Mouse (Mus musculus) midbrain, embryonic 13.5 days (tissue): ENCODE data around the gene Pkd1l2. TPM values are rescaled to one million over a fixed set of nuclear protein-coding genes. Genes with fewer than 3 reads are reported as not detected.

Source experiments
- ATAC-seq: fragments of 200-750 bp; cut with Nextera tagmentation; 2 replicates; pipeline ENCODE4 v1.8.0; 2017; ENCODE audit warnings: mild to moderate bottlenecking, moderate TSS enrichment, moderate library complexity
- H3K27ac ChIP-seq: fragments of 300-500 bp; sonication (generic); 2 replicates; pipeline ENCODE4 v1.5.1; 2015; ENCODE audit warnings: inconsistent platforms, mild to moderate bottlenecking, moderate library complexity
- H3K27me3 ChIP-seq: fragments of 300-500 bp; sonication (generic); 2 replicates; pipeline ENCODE4 v1.6.1; 2015; ENCODE audit warnings: mild to moderate bottlenecking, inconsistent platforms
- H3K36me3 ChIP-seq: fragments of 300-500 bp; sonication (generic); 2 replicates; pipeline ENCODE4 v1.6.1; 2015; ENCODE audit warnings: mild to moderate bottlenecking, inconsistent platforms
- H3K4me1 ChIP-seq: fragments of 300-500 bp; sonication (generic); replicated peaks from 2 replicates; pipeline ENCODE4 v1.6.1; 2015; ENCODE audit warnings: inconsistent platforms
- H3K4me2 ChIP-seq: fragments of 300-500 bp; sonication (generic); replicated peaks from 2 replicates; pipeline ENCODE4 v1.6.1; 2015; ENCODE audit warnings: moderate library complexity, mild to moderate bottlenecking, inconsistent platforms
- H3K4me3 ChIP-seq: fragments of 300-500 bp; sonication (generic); replicated peaks from 2 replicates; pipeline ENCODE4 v1.5.1; 2015; ENCODE audit warnings: mild to moderate bottlenecking, inconsistent platforms
- H3K9ac ChIP-seq: fragments of 300-500 bp; sonication (generic); replicated peaks from 2 replicates; pipeline ENCODE4 v1.6.1; 2015; ENCODE audit warnings: mild to moderate bottlenecking, inconsistent platforms
- H3K9me3 ChIP-seq: fragments of 300-500 bp; sonication (generic); 2 replicates; pipeline ENCODE4 v1.6.1; 2016; ENCODE audit warnings: mild to moderate bottlenecking, inconsistent platforms
- WGBS: fragments of 180-500 bp; shearing (Covaris S2); methylation state at CpG from one replicate; pipeline ENCODE4 v1.1.7; 2015; 5-methylcytosine and 5-hydroxymethylcytosine counted together
- polyA plus RNA-seq: library from polyadenylated mRNA; unstranded; fragments of >200 nt; fragmentation: Nextera tagmentation; extraction: Ambion mirVana; gene quantifications from 2 replicates; pipeline ENCODE4 v1.2.1, GENCODE M21; 2015

Pkd1l2 gene
- polyA plus RNA-seq, 1 experiment from 2014 or later = not detected

DNA sequence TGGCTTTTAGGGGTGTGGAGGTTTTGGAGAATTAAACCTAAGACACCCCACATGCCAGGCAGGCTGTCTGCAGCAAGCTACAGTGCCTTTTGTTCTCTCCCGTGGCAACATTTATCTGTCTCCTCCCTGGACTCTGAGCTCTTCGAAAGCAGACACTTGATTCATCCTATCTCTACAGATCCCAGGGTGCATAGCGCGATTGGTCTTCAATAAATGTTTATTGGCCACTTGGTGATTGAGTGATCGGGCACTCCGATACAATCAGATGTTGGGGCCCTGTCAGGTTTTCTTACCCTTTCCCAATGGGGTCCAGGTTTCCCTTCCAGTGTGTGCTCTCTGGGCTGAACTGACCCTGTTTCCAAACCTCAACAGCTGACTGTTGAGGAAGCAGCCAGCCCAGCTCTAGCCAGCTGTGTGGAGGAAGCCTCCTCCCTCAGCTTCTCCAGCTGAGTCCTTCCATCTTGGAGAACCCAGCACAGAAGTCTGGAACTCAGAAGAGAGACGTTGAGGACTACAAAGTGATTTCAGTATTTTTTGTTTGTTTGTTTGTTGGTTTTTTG lies 3.8 kb downstream of the Pkd1l2 start:
- Histone ChIP-seq H3K36me3 (no peaks in the 10 kb centered on the region), H3K4me2 (no peak overlapping the region), H3K27me3 (no peaks in the 10 kb centered on the region), H3K4me1 (no peaks in the 10 kb centered on the region), H3K4me3 (no peak overlapping the region), H3K9ac (no peak overlapping the region), H3K9me3 (no peaks in the 10 kb centered on the region), H3K27ac (no peak overlapping the region)
- no peak for ATAC-seq
- WGBS = 86% methylated on average over 7 of the region's 7 CpGs

DNA sequence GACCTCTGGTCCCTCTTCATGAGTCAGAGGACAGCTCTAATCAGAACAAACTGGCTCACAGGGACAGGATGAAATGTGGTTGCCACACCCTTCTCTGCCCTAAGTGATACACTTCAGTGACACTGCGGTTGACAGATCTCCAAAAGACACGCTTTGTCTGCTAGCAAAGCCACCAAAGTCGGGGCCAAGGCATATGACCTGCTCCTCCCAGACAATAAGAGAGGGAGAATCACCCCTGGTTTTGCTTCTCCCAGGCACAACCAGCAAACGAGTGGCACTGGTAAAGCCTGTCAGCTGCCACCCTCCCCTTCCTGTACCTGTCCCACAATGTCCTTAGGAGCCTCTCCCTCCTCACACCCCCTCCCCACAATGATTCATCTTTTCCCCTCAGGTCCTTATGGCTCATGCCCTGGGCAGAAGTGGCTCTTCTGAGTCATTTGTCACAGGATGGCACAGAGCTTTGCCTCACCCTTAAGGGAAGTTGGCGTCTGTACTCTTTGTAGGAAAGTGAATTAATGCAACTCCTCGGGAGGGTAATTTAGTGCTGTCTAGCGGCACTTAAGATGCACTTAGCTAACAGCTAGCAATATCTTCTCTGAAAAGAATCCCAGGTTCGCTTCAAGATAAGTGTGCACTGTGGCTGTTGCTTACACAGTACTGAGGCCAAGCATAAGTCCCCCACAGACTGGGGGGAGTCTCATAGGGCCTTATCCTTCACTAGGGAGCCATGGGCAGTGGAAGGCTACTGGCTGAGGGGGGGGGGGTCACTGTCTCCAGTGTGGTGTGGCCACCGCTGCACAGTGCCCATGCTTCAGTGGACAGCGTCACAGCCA lies 7.7 kb downstream of the Pkd1l2 start:
- H3K27me3 ChIP-seq = no peaks in the 10 kb centered on the region
- 75% methylated on average over 10 of the region's 10 CpGs for WGBS
- no peak overlapping the region for H3K27ac ChIP-seq
- ATAC-seq = no peak
- H3K36me3 ChIP-seq = no peaks in the 10 kb centered on the region
- no peaks in the 10 kb centered on the region for H3K9me3 ChIP-seq
- no peak overlapping the region for H3K9ac ChIP-seq
- no peak overlapping the region for H3K4me2 ChIP-seq
- H3K4me3 ChIP-seq = no peak overlapping the region
- no peaks in the 10 kb centered on the region for H3K4me1 ChIP-seq

- 91% methylated on average over 1 of the region's 1 CpGs for WGBS
- no peak for ATAC-seq
- Histone ChIP-seq H3K27me3 (no peaks in the 10 kb centered on the region), H3K4me2 (no peak overlapping the region), H3K4me3 (no peak overlapping the region), H3K9ac (no peak overlapping the region), H3K36me3 (no peaks in the 10 kb centered on the region), H3K27ac (no peak overlapping the region), H3K9me3 (no peaks in the 10 kb centered on the region), H3K4me1 (no peaks in the 10 kb centered on the region)
These were observed 12.5 kb downstream of the Pkd1l2 start for GRCm38 (mm10) chr8:117069708-117070107.

DNA sequence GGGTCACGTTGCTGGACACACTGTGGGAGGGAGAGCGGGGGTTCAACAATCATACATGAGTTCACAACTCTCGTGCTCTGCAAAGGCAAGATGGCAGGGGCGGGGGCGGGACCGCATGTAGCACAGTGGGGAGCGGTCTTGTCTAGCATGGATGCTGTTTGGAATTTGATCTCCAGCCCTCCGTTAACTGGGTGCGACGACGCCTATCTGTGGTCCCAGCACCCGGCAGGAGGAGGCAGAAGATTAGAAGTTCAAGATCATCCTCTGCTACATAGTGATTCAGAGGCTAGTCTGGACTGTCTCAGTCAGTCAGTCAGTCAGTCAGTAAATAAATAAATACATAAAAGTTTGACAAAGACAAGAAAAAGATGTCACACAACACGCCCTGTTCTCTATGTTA lies 14.0 kb downstream of the Pkd1l2 start:
- 86% methylated on average over 13 of the region's 13 CpGs for WGBS
- Histone ChIP-seq H3K4me1 (no peaks in the 10 kb centered on the region), H3K36me3 (no peaks in the 10 kb centered on the region), H3K9ac (no peak overlapping the region), H3K4me3 (no peak overlapping the region), H3K4me2 (no peak overlapping the region), H3K9me3 (no peaks in the 10 kb centered on the region), H3K27me3 (no peaks in the 10 kb centered on the region), H3K27ac (no peak overlapping the region)
- no peak for ATAC-seq

DNA sequence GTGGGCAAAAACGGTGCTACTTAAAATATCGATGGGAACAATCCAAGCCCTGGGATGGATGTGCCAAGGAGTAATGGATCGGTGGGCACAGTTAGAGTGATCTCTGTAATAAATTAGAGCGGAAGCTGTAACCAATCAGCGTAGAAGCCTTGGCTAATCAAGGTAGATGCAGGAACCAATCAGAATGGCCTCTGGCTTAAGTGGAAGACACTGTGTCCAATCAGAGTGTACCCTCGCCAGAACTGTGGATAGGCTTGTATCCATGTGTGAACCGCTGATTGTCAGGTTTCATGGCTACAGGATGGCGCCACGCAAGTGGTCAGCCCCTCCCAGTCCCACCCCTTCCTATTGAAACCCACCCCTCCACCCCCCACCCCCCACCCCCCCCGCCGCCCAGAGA lies 14.9 kb downstream of the Pkd1l2 start:
- H3K27me3 ChIP-seq = no peaks in the 10 kb centered on the region
- H3K4me2 ChIP-seq = no peak overlapping the region
- no peak overlapping the region for H3K4me3 ChIP-seq
- H3K27ac ChIP-seq = no peak overlapping the region
- no peak for ATAC-seq
- H3K4me1 ChIP-seq = no peaks in the 10 kb centered on the region
- H3K9me3 ChIP-seq = no peaks in the 10 kb centered on the region
- 90% methylated on average over 11 of the region's 11 CpGs for WGBS
- H3K36me3 ChIP-seq = no peaks in the 10 kb centered on the region
- H3K9ac ChIP-seq = no peak overlapping the region

- Histone ChIP-seq H3K4me2 (no peak overlapping the region), H3K4me1 (no peaks in the 10 kb centered on the region), H3K9me3 (no peaks in the 10 kb centered on the region), H3K36me3 (no peaks in the 10 kb centered on the region), H3K4me3 (no peak overlapping the region), H3K27me3 (no peaks in the 10 kb centered on the region), H3K27ac (no peak overlapping the region), H3K9ac (no peak overlapping the region)
- WGBS = 91% methylated on average over 7 of the region's 7 CpGs
- ATAC-seq = no peak
These were observed 15.3 kb downstream of the Pkd1l2 start for GRCm38 (mm10) chr8:117066955-117067354.

GRCm38 (mm10) chr8:117061180-117061880 lies 20.9 kb downstream of the Pkd1l2 start:
- no peak for ATAC-seq
- H3K4me3 ChIP-seq = no peak overlapping the region
- no peak overlapping the region for H3K9ac ChIP-seq
- H3K36me3 ChIP-seq = no peaks in the 10 kb centered on the region
- WGBS = 51% methylated on average over 13 of the region's 13 CpGs
- H3K9me3 ChIP-seq = no peaks in the 10 kb centered on the region
- H3K4me2 ChIP-seq = no peak overlapping the region
- H3K27ac ChIP-seq = no peak overlapping the region
- H3K4me1 ChIP-seq = peaks cover 5% of the 10 kb centered on the region; the same call in 1 of the 2 replicates
- no peaks in the 10 kb centered on the region for H3K27me3 ChIP-seq

GRCm38 (mm10) chr8:117060306-117060705 lies 21.9 kb downstream of the Pkd1l2 start:
- H3K27me3 ChIP-seq = no peaks in the 10 kb centered on the region
- no peaks in the 10 kb centered on the region for H3K9me3 ChIP-seq
- ATAC-seq = no peak
- H3K4me2 ChIP-seq = no peak overlapping the region
- H3K4me3 ChIP-seq = no peak overlapping the region
- H3K27ac ChIP-seq = no peak overlapping the region
- H3K36me3 ChIP-seq = no peaks in the 10 kb centered on the region
- peaks cover 5% of the 10 kb centered on the region; the same call in 1 of the 2 replicates for H3K4me1 ChIP-seq
- no peak overlapping the region for H3K9ac ChIP-seq
- WGBS = 78% methylated on average over 13 of the region's 13 CpGs

GRCm38 (mm10) chr8:117059021-117059420 lies 23.2 kb downstream of the Pkd1l2 start:
- Histone ChIP-seq H3K9ac (no peak overlapping the region), H3K27me3 (no peaks in the 10 kb centered on the region), H3K4me2 (no peak overlapping the region), H3K4me1 (peaks cover 5% of the 10 kb centered on the region; the same call in 1 of the 2 replicates), H3K27ac (no peak overlapping the region), H3K36me3 (no peaks in the 10 kb centered on the region), H3K4me3 (no peak overlapping the region), H3K9me3 (no peaks in the 10 kb centered on the region)
- no peak for ATAC-seq
- WGBS = 72% methylated on average over 7 of the region's 7 CpGs

- H3K4me2 ChIP-seq = no peak overlapping the region
- H3K27ac ChIP-seq = no peak overlapping the region
- no peaks in the 10 kb centered on the region for H3K9me3 ChIP-seq
- no peak overlapping the region for H3K4me3 ChIP-seq
- no peak overlapping the region for H3K9ac ChIP-seq
- no peak for ATAC-seq
- no peaks in the 10 kb centered on the region for H3K27me3 ChIP-seq
- H3K36me3 ChIP-seq = no peaks in the 10 kb centered on the region
- 86% methylated on average over 6 of the region's 6 CpGs for WGBS
- H3K4me1 ChIP-seq = no peaks in the 10 kb centered on the region
These were observed 27.2 kb downstream of the Pkd1l2 start for GRCm38 (mm10) chr8:117055097-117055496.

DNA sequence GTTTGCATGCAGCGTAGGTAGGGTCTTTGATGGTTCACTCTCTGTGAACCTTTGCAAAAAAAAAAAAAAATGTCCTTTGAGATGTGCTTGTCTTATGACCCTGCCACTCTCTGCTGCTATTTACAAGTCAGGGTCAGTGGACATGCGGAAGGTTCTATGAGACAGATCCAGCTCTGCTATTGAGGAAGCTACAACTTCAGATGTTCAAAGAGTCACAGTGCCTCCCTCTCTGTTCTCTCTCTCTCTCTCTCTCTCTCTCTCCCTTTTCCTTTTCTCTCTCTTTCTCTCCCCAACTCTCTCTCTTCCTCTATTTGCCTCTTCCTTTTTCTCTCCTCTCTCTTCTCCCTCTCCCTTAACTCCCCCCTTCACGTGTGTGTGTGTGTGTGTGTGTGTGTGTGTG lies 28.1 kb downstream of the Pkd1l2 start:
- no peak overlapping the region for H3K4me3 ChIP-seq
- no peaks in the 10 kb centered on the region for H3K36me3 ChIP-seq
- no peaks in the 10 kb centered on the region for H3K4me1 ChIP-seq
- WGBS = 69% methylated on average over 3 of the region's 3 CpGs
- no peak overlapping the region for H3K27ac ChIP-seq
- H3K9ac ChIP-seq = no peak overlapping the region
- no peak overlapping the region for H3K4me2 ChIP-seq
- H3K9me3 ChIP-seq = no peaks in the 10 kb centered on the region
- no peak for ATAC-seq
- H3K27me3 ChIP-seq = no peaks in the 10 kb centered on the region
